Mouse (Mus musculus) MEL (cell line): Measurements from ENCODE around the gene Haao.

Experiments
- HCFC1 ChIP-seq: IDR thresholded peaks from 2 replicates; pipeline ENCODE4 v1.6.1; 2012; ENCODE audit warnings: low read depth, mild to moderate bottlenecking, inconsistent platforms, low read length, improper control_type of control experiment, moderate library complexity
- MAFK ChIP-seq: IDR thresholded peaks from 2 replicates; pipeline ENCODE4 v1.6.1; 2011; ENCODE audit warnings: low read depth, mild to moderate bottlenecking, low read length, improper control_type of control experiment, borderline replicate concordance

DNA sequence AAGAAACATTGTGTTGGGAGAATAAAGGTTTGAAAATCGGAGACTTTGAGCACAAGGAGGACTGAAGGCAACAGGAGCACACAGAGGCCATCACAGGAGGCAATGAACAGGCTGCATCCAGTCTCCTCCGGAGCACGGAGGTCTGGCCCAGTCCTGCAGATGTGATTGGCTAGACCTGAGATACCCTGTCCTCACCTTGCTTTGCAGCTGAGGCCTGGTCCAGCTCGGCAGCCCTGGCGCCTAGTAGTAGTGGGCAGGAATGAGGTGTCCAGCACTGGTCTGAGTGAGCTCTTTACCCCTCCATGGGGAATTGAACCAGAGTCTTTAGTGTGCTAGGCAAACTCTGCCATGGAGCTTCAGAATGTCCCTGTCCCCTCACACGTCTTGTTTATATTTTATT lies 663 bp downstream of the Haao start:
- TF ChIP-seq HCFC1 (no peak), MAFK (no peak)
